Mouse (Mus musculus) liver, embryonic 12.5 days (tissue): ENCODE results near the gene Cyp39a1. TPM values are rescaled to one million over a fixed set of nuclear protein-coding genes. Genes with fewer than 3 reads are reported as not detected.

ENCODE experiments used
- ATAC-seq: fragments of 200-750 bp; cut with Nextera tagmentation; 2 replicates; pipeline ENCODE4 v1.8.0; 2017; ENCODE audit warnings: moderate number of reproducible peaks, mild to moderate bottlenecking, moderate library complexity
- H3K27ac ChIP-seq: fragments of 300-500 bp; sonication (generic); 2 replicates; pipeline ENCODE4 v1.5.1; 2016; ENCODE audit warnings: mild to moderate bottlenecking
- H3K27me3 ChIP-seq: fragments of 300-500 bp; sonication (generic); replicated peaks from 2 replicates; pipeline ENCODE4 v1.6.1; 2016; ENCODE audit warnings: mild to moderate bottlenecking, moderate library complexity
- H3K36me3 ChIP-seq: fragments of 300-500 bp; sonication (generic); 2 replicates; pipeline ENCODE4 v1.6.1; 2016; ENCODE audit warnings: mild to moderate bottlenecking, moderate library complexity
- H3K4me1 ChIP-seq: fragments of 300-500 bp; sonication (generic); 2 replicates; pipeline ENCODE4 v1.6.1; 2016
- H3K4me2 ChIP-seq: fragments of 300-500 bp; sonication (generic); 2 replicates; pipeline ENCODE4 v1.6.1; 2016; ENCODE audit warnings: mild to moderate bottlenecking, moderate library complexity
- H3K4me3 ChIP-seq: fragments of 300-500 bp; sonication (generic); 2 replicates; pipeline ENCODE4 v1.5.1; 2016; ENCODE audit warnings: mild to moderate bottlenecking, moderate library complexity
- H3K9ac ChIP-seq: fragments of 300-500 bp; sonication (generic); 2 replicates; pipeline ENCODE4 v1.6.1; 2016; ENCODE audit warnings: mild to moderate bottlenecking, moderate library complexity
- H3K9me3 ChIP-seq: fragments of 300-500 bp; sonication (generic); replicated peaks from 2 replicates; pipeline ENCODE4 v1.6.1; 2016; ENCODE audit warnings: mild to moderate bottlenecking, moderate library complexity
- WGBS: fragments of 180-500 bp; shearing (Covaris S2); methylation state at CpG from one replicate; pipeline ENCODE4 v1.1.7; 2016; ENCODE audit not compliant: insufficient replicate concordance; 5-methylcytosine and 5-hydroxymethylcytosine counted together
- polyA plus RNA-seq: library from polyadenylated mRNA; unstranded; fragments of >200 nt; fragmentation: Nextera tagmentation; extraction: Ambion mirVana; gene quantifications from 2 replicates; pipeline ENCODE4 v1.2.1, GENCODE M21; 2016

The Cyp39a1 gene
- 2.6 and 2.8 TPM in 2 replicates for polyA plus RNA-seq

- no peak within 1 kb of the TSS for H3K27ac ChIP-seq
- H3K4me2 ChIP-seq, result peak within 1 kb of the TSS; percentile 90
- ATAC-seq, result no peak
Observed at GRCm38 (mm10) chr17:43667290-43667843, at the start of gene Cyp39a1. Gene Cyp39a1 (plus strand): TSS chr17:43667425.

DNA sequence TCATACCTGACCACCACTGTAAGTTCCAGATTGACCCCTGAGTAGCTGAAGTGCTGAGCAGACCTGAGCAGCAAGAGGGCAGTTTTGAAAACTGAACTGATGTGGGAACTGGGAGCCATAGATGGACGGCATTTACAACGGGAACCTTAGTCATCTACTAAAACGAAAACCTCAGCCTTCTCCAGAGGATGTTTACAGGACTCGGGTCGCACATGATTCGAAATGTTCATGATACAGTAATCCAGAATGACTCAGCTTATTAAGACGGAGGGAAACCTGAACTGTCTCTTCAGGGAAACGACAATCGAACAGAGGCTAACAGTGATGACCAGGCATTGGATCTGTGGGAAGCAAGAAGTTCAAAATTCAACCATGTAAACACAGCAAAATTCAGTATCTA, 48.1 kb upstream of the Cyp39a1 start:
- no peak overlapping the region for H3K9ac ChIP-seq
- no peaks in the 10 kb centered on the region for H3K27me3 ChIP-seq
- H3K9me3 ChIP-seq, result no peaks in the 10 kb centered on the region
- no peak overlapping the region for H3K4me3 ChIP-seq
- no peak overlapping the region for H3K4me2 ChIP-seq
- H3K27ac ChIP-seq, result no peak overlapping the region
- H3K4me1 ChIP-seq, result no peaks in the 10 kb centered on the region
- 70% methylated on average over 9 of the region's 9 CpGs for WGBS
- no peaks in the 10 kb centered on the region for H3K36me3 ChIP-seq
- no peak for ATAC-seq

More at GRCm38 (mm10) chr17:43667290-43667843, at the start of gene Cyp39a1:
- H3K4me1 ChIP-seq, result peaks cover 15% of the 10 kb centered on the region
- peak within 1 kb of the TSS; percentile 69 for H3K4me3 ChIP-seq
- H3K9ac ChIP-seq, result peak within 1 kb of the TSS; percentile 67
- H3K9me3 ChIP-seq, result no peaks in the 10 kb centered on the region
- no peaks in the 10 kb centered on the region for H3K36me3 ChIP-seq
- WGBS, result under 1% methylated on average over 17 of the region's 17 CpGs
- peaks cover 14% of the 10 kb centered on the region; the same call in 1 of the 2 replicates for H3K27me3 ChIP-seq

- whole genome bisulfite sequencing, result 73% methylated on average over 10 of the region's 10 CpGs
- peaks cover 9% of the 10 kb centered on the region; the same call in 1 of the 2 replicates for H3K27me3 ChIP-seq
- H3K27ac ChIP-seq, result no peak overlapping the region
- no peak overlapping the region for H3K9ac ChIP-seq
- H3K9me3 ChIP-seq, result no peaks in the 10 kb centered on the region
- H3K4me2 ChIP-seq, result no peak overlapping the region
- H3K36me3 ChIP-seq, result no peaks in the 10 kb centered on the region
- no peak for ATAC-seq
- H3K4me1 ChIP-seq, result no peaks in the 10 kb centered on the region
- H3K4me3 ChIP-seq, result no peak overlapping the region
Observed at GRCm38 (mm10) chr17:43622076-43622475, 45.1 kb upstream of the Cyp39a1 start.

GRCm38 (mm10) chr17:43628246-43628645, 39.0 kb upstream of the Cyp39a1 start:
- Histone ChIP-seq H3K4me1 (peaks cover 8% of the 10 kb centered on the region), H3K4me3 (no peak overlapping the region), H3K27ac (no peak overlapping the region), H3K27me3 (peaks cover 63% of the 10 kb centered on the region), H3K4me2 (no peak overlapping the region), H3K9ac (no peak overlapping the region), H3K36me3 (no peaks in the 10 kb centered on the region), H3K9me3 (no peaks in the 10 kb centered on the region)
- WGBS, result 79% methylated on average over 10 of the region's 10 CpGs
- ATAC-seq, result no peak

- ATAC-seq, result no peak
- H3K36me3 ChIP-seq, result no peaks in the 10 kb centered on the region
- peak overlapping the region; percentile 56 for H3K4me2 ChIP-seq
- no peak overlapping the region for H3K27ac ChIP-seq
- no peaks in the 10 kb centered on the region for H3K9me3 ChIP-seq
- 24% methylated on average over 24 of the region's 24 CpGs for WGBS
- H3K9ac ChIP-seq, result no peak overlapping the region
- H3K27me3 ChIP-seq, result peaks cover 63% of the 10 kb centered on the region
- peaks cover 8% of the 10 kb centered on the region for H3K4me1 ChIP-seq
- peak overlapping the region; percentile 35; the same call in 1 of the 2 replicates for H3K4me3 ChIP-seq
Observed at GRCm38 (mm10) chr17:43629026-43629495, 38.2 kb upstream of the Cyp39a1 start.

- 7% methylated on average over 81 of the region's 83 CpGs for WGBS
- Histone ChIP-seq H3K36me3 (no peaks in the 10 kb centered on the region), H3K4me3 (peak within 1 kb of the TSS; percentile 35), H3K4me1 (peaks cover 8% of the 10 kb centered on the region), H3K27me3 (peaks cover 63% of the 10 kb centered on the region), H3K4me2 (peak within 1 kb of the TSS; percentile 56), H3K9me3 (no peaks in the 10 kb centered on the region), H3K27ac (no peak within 1 kb of the TSS), H3K9ac (no peak within 1 kb of the TSS)
- no peak for ATAC-seq
Observed at GRCm38 (mm10) chr17:43629496-43630426, 37.5 kb upstream of the Cyp39a1 start, which contains the start of gene Tdrd6. Gene Tdrd6 (minus strand): TSS chr17:43630299.

DNA sequence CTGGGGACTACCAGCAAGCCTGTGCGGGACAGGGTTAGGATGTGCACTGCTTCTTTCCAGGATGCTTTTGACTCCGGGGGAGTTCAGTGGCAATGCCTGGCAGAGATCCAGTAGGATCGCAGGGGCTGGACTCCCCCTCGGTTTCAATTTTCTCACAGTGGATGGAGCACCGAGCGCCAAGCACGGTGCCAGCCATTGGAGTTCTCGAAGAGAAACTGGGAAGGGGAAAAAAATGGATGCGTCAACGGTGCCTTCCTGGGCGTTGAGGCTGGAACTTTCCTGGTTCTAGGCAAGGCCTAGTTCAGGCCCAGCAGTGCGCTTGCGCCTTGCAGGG, 36.8 kb upstream of the Cyp39a1 start:
- WGBS, result 45% methylated on average over 13 of the region's 13 CpGs
- H3K27ac ChIP-seq, result no peak overlapping the region
- 0 out of 2 replicates have a peak overlapping the region, but pooled peaks have one; percentile 56 for H3K4me2 ChIP-seq

DNA sequence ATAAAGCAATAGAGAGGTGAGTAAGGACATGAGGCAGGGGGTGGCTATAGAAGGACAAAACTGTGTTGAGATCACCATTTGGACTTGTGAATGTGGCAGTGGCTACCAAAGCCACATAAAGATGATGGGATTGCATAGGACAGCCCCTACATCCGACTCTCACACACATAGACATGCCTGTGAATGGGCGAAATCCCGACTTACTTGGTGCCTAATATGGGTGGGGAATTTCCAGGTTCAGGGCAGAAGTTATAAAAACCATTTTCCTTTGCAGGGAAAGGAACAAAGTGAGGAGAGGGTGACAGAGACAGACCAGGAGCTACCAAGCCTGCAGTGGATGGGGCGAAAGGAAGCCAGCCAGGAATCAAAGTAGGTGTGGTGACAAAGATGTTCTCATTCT, 30.1 kb upstream of the Cyp39a1 start:
- WGBS, result 62% methylated on average over 4 of the region's 4 CpGs
- Histone ChIP-seq H3K9me3 (no peaks in the 10 kb centered on the region), H3K36me3 (no peaks in the 10 kb centered on the region), H3K4me3 (no peak overlapping the region), H3K27ac (no peak overlapping the region), H3K4me2 (no peak overlapping the region), H3K4me1 (no peaks in the 10 kb centered on the region), H3K27me3 (peaks cover 6% of the 10 kb centered on the region; the same call in 1 of the 2 replicates), H3K9ac (no peak overlapping the region)
- ATAC-seq, result no peak

More for the DNA sequence above, 36.8 kb upstream of the Cyp39a1 start:
- no peaks in the 10 kb centered on the region for H3K9me3 ChIP-seq
- H3K9ac ChIP-seq, result no peak overlapping the region
- H3K4me1 ChIP-seq, result peaks cover 8% of the 10 kb centered on the region
- peaks cover 63% of the 10 kb centered on the region for H3K27me3 ChIP-seq
- H3K4me3 ChIP-seq, result no peak overlapping the region
- no peak for ATAC-seq
- H3K36me3 ChIP-seq, result no peaks in the 10 kb centered on the region

DNA sequence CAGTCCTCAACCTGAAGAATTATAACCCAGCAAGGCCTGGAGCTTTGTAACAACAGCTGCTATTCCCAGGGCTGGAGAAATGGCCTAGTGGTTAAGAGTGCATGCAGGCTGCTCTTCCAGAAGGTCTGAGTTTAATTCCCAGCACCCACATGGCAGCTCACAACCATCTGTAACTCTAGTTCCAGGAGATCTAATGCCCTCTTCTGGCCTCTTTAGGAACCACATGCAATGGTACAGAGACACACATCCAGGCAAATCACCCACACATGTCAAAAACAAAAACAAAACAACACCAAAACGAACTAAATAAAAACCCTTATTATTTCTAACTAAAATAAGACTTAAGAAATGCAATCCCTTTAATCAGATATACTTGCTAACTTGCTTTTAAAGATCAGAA, 26.4 kb upstream of the Cyp39a1 start:
- Histone ChIP-seq H3K4me2 (no peak overlapping the region), H3K9me3 (no peaks in the 10 kb centered on the region), H3K9ac (no peak overlapping the region), H3K4me1 (peaks cover 10% of the 10 kb centered on the region; the same call in 1 of the 2 replicates), H3K36me3 (no peaks in the 10 kb centered on the region), H3K27me3 (no peaks in the 10 kb centered on the region), H3K4me3 (no peak overlapping the region), H3K27ac (no peak overlapping the region)
- WGBS, result 36% methylated on average over 1 of the region's 1 CpGs
- ATAC-seq, result no peak

GRCm38 (mm10) chr17:43643191-43643590, 24.0 kb upstream of the Cyp39a1 start:
- Histone ChIP-seq H3K9ac (no peak overlapping the region), H3K27me3 (no peaks in the 10 kb centered on the region), H3K9me3 (no peaks in the 10 kb centered on the region), H3K4me1 (peaks cover 10% of the 10 kb centered on the region; the same call in 1 of the 2 replicates), H3K36me3 (no peaks in the 10 kb centered on the region), H3K4me2 (no peak overlapping the region), H3K4me3 (no peak overlapping the region), H3K27ac (no peak overlapping the region)
- no peak for ATAC-seq
- WGBS, result 70% methylated on average over 7 of the region's 7 CpGs

- WGBS, result 29% methylated on average over 7 of the region's 7 CpGs
- ATAC-seq, result no peak
- Histone ChIP-seq H3K4me3 (no peak overlapping the region), H3K36me3 (no peaks in the 10 kb centered on the region), H3K27ac (no peak overlapping the region), H3K27me3 (no peaks in the 10 kb centered on the region), H3K9me3 (no peaks in the 10 kb centered on the region), H3K9ac (no peak overlapping the region), H3K4me1 (peaks cover 10% of the 10 kb centered on the region; the same call in 1 of the 2 replicates), H3K4me2 (no peak overlapping the region)
Observed at GRCm38 (mm10) chr17:43644375-43644774, 22.9 kb upstream of the Cyp39a1 start.

DNA sequence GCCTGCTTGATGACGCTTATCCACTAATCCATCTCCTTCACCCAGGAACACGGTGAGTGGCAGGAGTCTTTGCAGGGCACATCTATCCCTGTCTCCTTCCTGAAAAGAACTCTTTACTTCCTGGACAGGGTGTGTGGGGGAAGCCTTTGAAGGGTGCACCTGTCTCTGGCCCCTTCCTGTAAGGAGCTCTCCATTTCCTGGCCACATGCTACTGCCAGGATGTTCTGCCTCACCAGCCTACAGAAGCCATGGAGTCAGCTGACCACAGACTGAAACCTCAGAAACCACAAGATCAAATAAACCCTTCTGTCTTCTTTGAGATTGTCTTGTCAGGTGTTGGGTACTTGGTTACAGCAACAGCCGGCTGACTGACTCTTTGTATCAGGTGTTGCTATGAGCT, 22.1 kb upstream of the Cyp39a1 start:
- no peak for ATAC-seq
- Histone ChIP-seq H3K9ac (no peak overlapping the region), H3K4me2 (no peak overlapping the region), H3K4me3 (no peak overlapping the region), H3K27me3 (no peaks in the 10 kb centered on the region), H3K36me3 (no peaks in the 10 kb centered on the region), H3K4me1 (peaks cover 10% of the 10 kb centered on the region; the same call in 1 of the 2 replicates), H3K27ac (no peak overlapping the region), H3K9me3 (no peaks in the 10 kb centered on the region)
- WGBS, result 32% methylated on average over 3 of the region's 3 CpGs
